Mouse (Mus musculus): ENCODE data around the gene Arhgef15. TPM values are rescaled to one million over a fixed set of nuclear protein-coding genes. Genes with fewer than 3 reads are reported as not detected.

Arhgef15 gene
- polyA plus RNA-seq, 1 experiment from 2014 or later: 9.0 TPM

DNA sequence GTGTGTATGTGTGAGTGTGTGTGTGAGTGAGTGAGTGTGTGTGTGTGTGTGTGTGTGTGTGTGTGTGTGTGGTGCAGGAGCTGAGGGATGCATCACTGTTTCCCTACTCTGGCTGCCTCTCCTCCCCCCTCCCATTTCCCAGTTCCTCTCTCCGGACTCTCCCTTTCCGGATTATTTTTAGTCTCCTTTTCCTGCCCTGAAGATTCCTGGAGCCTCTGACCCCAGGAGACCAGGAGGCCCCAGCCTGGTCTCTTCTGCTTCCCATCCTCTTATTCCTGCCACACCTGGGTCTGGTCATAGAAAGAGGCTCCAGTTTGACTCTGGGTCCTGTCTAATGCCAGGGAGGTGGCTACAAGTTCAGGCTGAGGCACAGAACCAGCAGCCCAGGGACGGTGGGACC lies 1.2 kb downstream of the Arhgef15 start:
- Histone ChIP-seq H3K27me3 (replicated peaks; ENCODE audit: control insufficient read depth, insufficient read depth, low read length) (peaks cover 28% of the 10 kb centered on the region), H3K4me1 (ENCODE audit: control insufficient read depth, insufficient read depth, low read length) (peaks cover 4% of the 10 kb centered on the region), H3K36me3 (ENCODE audit: control insufficient read depth, insufficient read depth, low read length) (no peaks in the 10 kb centered on the region), H3K9ac (ENCODE audit: low read depth, low read length) (no peak overlapping the region), H3K27ac (ENCODE audit: low read length) (no peak overlapping the region), H3K9me3 (ENCODE audit: control insufficient read depth, low read length) (no peaks in the 10 kb centered on the region), H3K4me3 (ENCODE audit: low read length) (0 out of 2 replicates have a peak overlapping the region, but pooled peaks have one; percentile 19), H3K4me2 (ENCODE audit: low read depth, low read length) (no peak overlapping the region)
- ATAC-seq: no peak
- 38% methylated on average over 3 of the region's 3 CpGs for WGBS

DNA sequence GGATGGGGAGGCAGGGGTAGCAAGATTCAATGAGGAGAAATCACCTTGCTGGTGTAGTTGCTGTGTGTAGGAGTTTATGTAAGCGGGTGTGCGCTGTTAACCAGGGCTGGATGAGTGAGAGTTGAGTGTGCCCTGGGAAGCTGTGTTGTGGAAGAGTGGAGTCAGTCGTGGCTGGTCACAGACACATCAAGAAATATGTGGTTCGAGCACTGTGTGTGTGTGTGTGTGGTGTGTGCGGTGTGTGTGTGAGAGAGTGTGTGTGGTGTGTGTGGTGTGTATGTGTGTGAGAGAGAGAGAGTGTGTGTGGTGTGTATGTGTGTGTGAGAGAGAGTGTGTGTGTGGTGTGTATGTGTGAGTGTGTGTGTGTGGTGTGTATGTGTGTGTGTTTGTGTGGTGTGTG lies 1.8 kb downstream of the Arhgef15 start:
- peaks cover 30% of the 10 kb centered on the region for H3K27me3 ChIP-seq (replicated peaks; ENCODE audit: control insufficient read depth, insufficient read depth, low read length)
- H3K4me2 ChIP-seq (ENCODE audit: low read depth, low read length): peak overlapping the region; percentile 75
- no peaks in the 10 kb centered on the region for H3K9me3 ChIP-seq (ENCODE audit: control insufficient read depth, low read length)
- H3K27ac ChIP-seq (ENCODE audit: low read length): no peak overlapping the region
- ATAC-seq: no peak
- H3K4me3 ChIP-seq (ENCODE audit: low read length): no peak overlapping the region
- H3K4me1 ChIP-seq (ENCODE audit: control insufficient read depth, insufficient read depth, low read length): peaks cover 4% of the 10 kb centered on the region
- no peaks in the 10 kb centered on the region for H3K36me3 ChIP-seq (ENCODE audit: control insufficient read depth, insufficient read depth, low read length)
- H3K9ac ChIP-seq (ENCODE audit: low read depth, low read length): no peak overlapping the region
- WGBS: 65% methylated on average over 5 of the region's 5 CpGs

DNA sequence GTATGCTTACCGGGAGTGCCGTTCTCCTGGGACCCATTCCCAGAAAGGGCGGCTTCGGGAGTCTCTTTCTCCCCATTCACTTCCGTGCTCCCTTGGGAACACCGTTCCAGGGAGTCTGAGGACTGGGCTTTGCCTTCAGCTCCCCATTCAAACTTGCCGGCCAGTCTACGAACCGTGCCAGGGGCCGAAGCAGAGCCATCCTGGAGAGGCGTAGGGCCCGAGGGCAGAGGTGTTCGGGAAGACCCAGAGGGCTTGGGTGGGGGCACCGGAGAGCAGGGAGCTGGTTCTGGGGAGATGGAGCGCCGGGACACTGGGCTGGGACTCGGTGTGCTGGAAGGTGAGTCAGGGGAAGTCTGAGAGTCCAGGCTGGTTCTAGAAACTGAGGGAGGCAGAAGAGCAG lies 2.9 kb downstream of the Arhgef15 start:
- Histone ChIP-seq H3K36me3 (ENCODE audit: control insufficient read depth, insufficient read depth, low read length) (no peaks in the 10 kb centered on the region), H3K9me3 (ENCODE audit: control insufficient read depth, low read length) (no peaks in the 10 kb centered on the region), H3K27ac (ENCODE audit: low read length) (no peak overlapping the region), H3K4me1 (ENCODE audit: control insufficient read depth, insufficient read depth, low read length) (peaks cover 4% of the 10 kb centered on the region), H3K9ac (ENCODE audit: low read depth, low read length) (peak overlapping the region; percentile 65), H3K27me3 (replicated peaks; ENCODE audit: control insufficient read depth, insufficient read depth, low read length) (peaks cover 33% of the 10 kb centered on the region), H3K4me3 (ENCODE audit: low read length) (peak overlapping the region; percentile 44), H3K4me2 (ENCODE audit: low read depth, low read length) (peak overlapping the region; percentile 75)
- ATAC-seq: no peak
- WGBS: 3% methylated on average over 17 of the region's 17 CpGs

GRCm38 (mm10) chr11:68953903-68954302 lies 3.4 kb downstream of the Arhgef15 start:
- peak overlapping the region; percentile 75 for H3K4me2 ChIP-seq (ENCODE audit: low read depth, low read length)
- no peaks in the 10 kb centered on the region for H3K36me3 ChIP-seq (ENCODE audit: control insufficient read depth, insufficient read depth, low read length)
- peaks cover 33% of the 10 kb centered on the region for H3K27me3 ChIP-seq (replicated peaks; ENCODE audit: control insufficient read depth, insufficient read depth, low read length)
- peak overlapping the region; percentile 44 for H3K4me3 ChIP-seq (ENCODE audit: low read length)
- 17% methylated on average over 13 of the region's 13 CpGs for WGBS
- no peaks in the 10 kb centered on the region for H3K9me3 ChIP-seq (ENCODE audit: control insufficient read depth, low read length)
- H3K27ac ChIP-seq (ENCODE audit: low read length): no peak overlapping the region
- H3K9ac ChIP-seq (ENCODE audit: low read depth, low read length): peak overlapping the region; percentile 24; the same call in 1 of the 2 replicates
- peaks cover 4% of the 10 kb centered on the region for H3K4me1 ChIP-seq (ENCODE audit: control insufficient read depth, insufficient read depth, low read length)
- no peak for ATAC-seq

GRCm38 (mm10) chr11:68947542-68947993 lies 9.7 kb downstream of the Arhgef15 start:
- ATAC-seq: no peak
- Histone ChIP-seq H3K4me2 (ENCODE audit: low read depth, low read length) (no peak overlapping the region), H3K9me3 (ENCODE audit: control insufficient read depth, low read length) (no peaks in the 10 kb centered on the region), H3K27me3 (replicated peaks; ENCODE audit: control insufficient read depth, insufficient read depth, low read length) (peaks cover 10% of the 10 kb centered on the region; the same call in 1 of the 2 replicates), H3K4me3 (ENCODE audit: low read length) (no peak overlapping the region), H3K9ac (ENCODE audit: low read depth, low read length) (no peak overlapping the region), H3K27ac (ENCODE audit: low read length) (no peak overlapping the region), H3K4me1 (ENCODE audit: control insufficient read depth, insufficient read depth, low read length) (no peaks in the 10 kb centered on the region; the same call in 1 of the 2 replicates), H3K36me3 (ENCODE audit: control insufficient read depth, insufficient read depth, low read length) (no peaks in the 10 kb centered on the region)
- 11% methylated on average over 12 of the region's 12 CpGs for WGBS

GRCm38 (mm10) chr11:68946806-68947440 lies 10.4 kb downstream of the Arhgef15 start:
- peak overlapping the region; percentile 23; the same call in 1 of the 2 replicates for H3K4me3 ChIP-seq (ENCODE audit: low read length)
- no peaks in the 10 kb centered on the region; the same call in 1 of the 2 replicates for H3K4me1 ChIP-seq (ENCODE audit: control insufficient read depth, insufficient read depth, low read length)
- H3K9ac ChIP-seq (ENCODE audit: low read depth, low read length): peak overlapping the region; percentile 8; the same call in 1 of the 2 replicates
- WGBS: 14% methylated on average over 14 of the region's 16 CpGs
- H3K27ac ChIP-seq (ENCODE audit: low read length): no peak overlapping the region
- no peaks in the 10 kb centered on the region for H3K9me3 ChIP-seq (ENCODE audit: control insufficient read depth, low read length)
- no peak for ATAC-seq
- H3K4me2 ChIP-seq (ENCODE audit: low read depth, low read length): 0 out of 2 replicates have a peak overlapping the region, but pooled peaks have one; percentile 32
- peaks cover 8% of the 10 kb centered on the region; the same call in 1 of the 2 replicates for H3K27me3 ChIP-seq (replicated peaks; ENCODE audit: control insufficient read depth, insufficient read depth, low read length)
- H3K36me3 ChIP-seq (ENCODE audit: control insufficient read depth, insufficient read depth, low read length): no peaks in the 10 kb centered on the region

DNA sequence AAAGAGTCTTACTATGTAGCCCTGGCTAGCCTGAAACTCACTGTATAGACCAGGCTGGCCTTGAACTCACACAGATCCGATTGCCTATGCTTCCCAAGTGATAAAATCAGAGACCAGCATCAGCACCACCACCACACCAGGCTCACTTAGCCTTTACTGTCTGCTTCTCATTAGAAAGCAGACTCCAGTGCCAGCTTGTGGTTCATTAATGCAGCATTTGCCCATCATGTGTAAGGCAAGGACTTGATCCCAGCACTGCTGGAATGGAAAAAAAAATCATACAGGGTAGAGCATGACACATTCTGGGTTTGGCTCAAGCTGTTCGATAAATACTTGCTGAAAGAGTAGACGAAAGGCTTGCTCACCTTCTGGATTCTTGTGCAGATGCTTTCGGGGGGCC lies 11.3 kb downstream of the Arhgef15 start:
- no peak overlapping the region for H3K4me2 ChIP-seq (ENCODE audit: low read depth, low read length)
- 84% methylated on average over 4 of the region's 4 CpGs for WGBS
- H3K9ac ChIP-seq (ENCODE audit: low read depth, low read length): no peak overlapping the region
- H3K9me3 ChIP-seq (ENCODE audit: control insufficient read depth, low read length): no peaks in the 10 kb centered on the region
- H3K27me3 ChIP-seq (replicated peaks; ENCODE audit: control insufficient read depth, insufficient read depth, low read length): peaks cover 4% of the 10 kb centered on the region; the same call in 1 of the 2 replicates
- ATAC-seq: no peak
- no peak overlapping the region for H3K27ac ChIP-seq (ENCODE audit: low read length)
- no peak overlapping the region for H3K4me3 ChIP-seq (ENCODE audit: low read length)
- H3K4me1 ChIP-seq (ENCODE audit: control insufficient read depth, insufficient read depth, low read length): no peaks in the 10 kb centered on the region; the same call in 1 of the 2 replicates
- H3K36me3 ChIP-seq (ENCODE audit: control insufficient read depth, insufficient read depth, low read length): no peaks in the 10 kb centered on the region

DNA sequence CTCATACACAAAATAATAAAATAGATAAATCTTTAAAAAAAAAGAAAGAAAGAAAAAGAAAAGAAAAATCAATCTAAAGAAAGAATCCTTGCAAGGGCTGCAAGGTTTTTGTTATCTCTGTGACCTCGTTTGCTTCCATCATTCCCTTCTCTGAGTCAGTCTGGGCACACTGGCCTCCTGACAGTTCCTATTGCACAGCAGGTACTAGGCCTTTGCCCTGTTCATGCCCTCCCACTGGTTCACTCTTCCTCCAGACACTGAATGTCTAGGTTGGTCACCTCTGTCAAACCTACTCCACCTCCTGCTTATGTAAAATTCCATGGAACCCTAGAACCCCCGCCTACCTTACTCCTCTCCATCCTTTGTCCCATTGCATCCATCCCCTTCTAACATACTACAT lies 12.0 kb downstream of the Arhgef15 start:
- no peak for ATAC-seq
- no peak overlapping the region for H3K4me2 ChIP-seq (ENCODE audit: low read depth, low read length)
- peaks cover 2% of the 10 kb centered on the region; the same call in 1 of the 2 replicates for H3K4me1 ChIP-seq (ENCODE audit: control insufficient read depth, insufficient read depth, low read length)
- H3K27ac ChIP-seq (ENCODE audit: low read length): no peak overlapping the region
- WGBS: 86% methylated on average over 2 of the region's 2 CpGs
- no peaks in the 10 kb centered on the region for H3K36me3 ChIP-seq (ENCODE audit: control insufficient read depth, insufficient read depth, low read length)
- H3K9me3 ChIP-seq (ENCODE audit: control insufficient read depth, low read length): no peaks in the 10 kb centered on the region
- H3K27me3 ChIP-seq (replicated peaks; ENCODE audit: control insufficient read depth, insufficient read depth, low read length): 0 out of 2 replicates have a peak, but pooled peaks cover 3% of the 10 kb centered on the region
- H3K9ac ChIP-seq (ENCODE audit: low read depth, low read length): no peak overlapping the region
- H3K4me3 ChIP-seq (ENCODE audit: low read length): no peak overlapping the region

- Histone ChIP-seq H3K27me3 (replicated peaks; ENCODE audit: control insufficient read depth, insufficient read depth, low read length) (no peaks in the 10 kb centered on the region), H3K4me3 (ENCODE audit: low read length) (no peak overlapping the region), H3K4me1 (ENCODE audit: control insufficient read depth, insufficient read depth, low read length) (peaks cover 2% of the 10 kb centered on the region; the same call in 1 of the 2 replicates), H3K27ac (ENCODE audit: low read length) (no peak overlapping the region), H3K36me3 (ENCODE audit: control insufficient read depth, insufficient read depth, low read length) (no peaks in the 10 kb centered on the region), H3K4me2 (ENCODE audit: low read depth, low read length) (no peak overlapping the region), H3K9me3 (ENCODE audit: control insufficient read depth, low read length) (no peaks in the 10 kb centered on the region), H3K9ac (ENCODE audit: low read depth, low read length) (no peak overlapping the region)
- no peak for ATAC-seq
- 87% methylated on average over 8 of the region's 8 CpGs for WGBS
Measured at GRCm38 (mm10) chr11:68942731-68943130, 14.5 kb downstream of the Arhgef15 start.
